Mouse (Mus musculus) forebrain, embryonic 10.5 days (tissue): Measurements from ENCODE around the gene Zdhhc13. TPM values are rescaled to one million over a fixed set of nuclear protein-coding genes. Genes with fewer than 3 reads are reported as not detected.

Source experiments
- DNase-seq: peaks from one replicate; pipeline ENCODE4 v3.0.0-alpha.2; 2017; ENCODE audit warnings: low spot score; ENCODE audit errors: extremely low spot score
- H3K27ac ChIP-seq: fragments of 300-500 bp; sonication (generic); 2 replicates; pipeline ENCODE4 v1.5.1; 2016; ENCODE audit warnings: mild to moderate bottlenecking
- H3K27me3 ChIP-seq: fragments of 300-500 bp; sonication (generic); 2 replicates; pipeline ENCODE4 v1.6.1; 2016; ENCODE audit warnings: mild to moderate bottlenecking; ENCODE audit not compliant: poor library complexity, severe bottlenecking
- H3K36me3 ChIP-seq: fragments of 300-500 bp; sonication (generic); replicated peaks from 2 replicates; pipeline ENCODE4 v1.6.1; 2016; ENCODE audit warnings: mild to moderate bottlenecking, moderate library complexity
- H3K4me1 ChIP-seq: fragments of 300-500 bp; sonication (generic); 2 replicates; pipeline ENCODE4 v1.6.1; 2016
- H3K4me3 ChIP-seq: fragments of 300-500 bp; sonication (generic); 2 replicates; pipeline ENCODE4 v1.5.1; 2016; ENCODE audit warnings: mild to moderate bottlenecking, moderate library complexity
- H3K9me3 ChIP-seq: fragments of 300-500 bp; sonication (generic); 2 replicates; pipeline ENCODE4 v1.6.1; 2016; ENCODE audit warnings: mild to moderate bottlenecking, moderate library complexity
- WGBS: fragments of 180-500 bp; shearing (Covaris S2); methylation state at CpG from one replicate; pipeline ENCODE4 v1.1.7; 2016; 5-methylcytosine and 5-hydroxymethylcytosine counted together
- polyA plus RNA-seq: library from polyadenylated mRNA; unstranded; fragments of >200 nt; fragmentation: Nextera tagmentation; extraction: Ambion mirVana; gene quantifications from 2 replicates; pipeline ENCODE4 v1.2.1, GENCODE M21; 2016

Zdhhc13 gene
- polyA plus RNA-seq, 1 experiment from 2014 or later = 29.2 TPM

- H3K4me3 ChIP-seq = no peak overlapping the region
- peaks cover 8% of the 10 kb centered on the region; the same call in 1 of the 2 replicates for H3K4me1 ChIP-seq
- no peaks in the 10 kb centered on the region for H3K9me3 ChIP-seq
- no peak overlapping the region for H3K27ac ChIP-seq
- H3K36me3 ChIP-seq = no peaks in the 10 kb centered on the region
- no peak for DNase-seq
- WGBS = 96% methylated on average over 3 of the region's 3 CpGs
- H3K27me3 ChIP-seq = no peaks in the 10 kb centered on the region
Observed at GRCm38 (mm10) chr7:48855461-48855860, 66.7 kb downstream of the Zdhhc13 start.

- H3K36me3 ChIP-seq = 0 out of 2 replicates have a peak, but pooled peaks cover 4% of the 10 kb centered on the region
- H3K4me3 ChIP-seq = no peak overlapping the region
- 89% methylated on average over 1 of the region's 1 CpGs for WGBS
- H3K9me3 ChIP-seq = no peaks in the 10 kb centered on the region
- no peaks in the 10 kb centered on the region for H3K4me1 ChIP-seq
- DNase-seq = no peak
- H3K27ac ChIP-seq = no peak overlapping the region
- no peaks in the 10 kb centered on the region for H3K27me3 ChIP-seq
Observed at GRCm38 (mm10) chr7:48858257-48858656, 69.5 kb downstream of the Zdhhc13 start.

DNA sequence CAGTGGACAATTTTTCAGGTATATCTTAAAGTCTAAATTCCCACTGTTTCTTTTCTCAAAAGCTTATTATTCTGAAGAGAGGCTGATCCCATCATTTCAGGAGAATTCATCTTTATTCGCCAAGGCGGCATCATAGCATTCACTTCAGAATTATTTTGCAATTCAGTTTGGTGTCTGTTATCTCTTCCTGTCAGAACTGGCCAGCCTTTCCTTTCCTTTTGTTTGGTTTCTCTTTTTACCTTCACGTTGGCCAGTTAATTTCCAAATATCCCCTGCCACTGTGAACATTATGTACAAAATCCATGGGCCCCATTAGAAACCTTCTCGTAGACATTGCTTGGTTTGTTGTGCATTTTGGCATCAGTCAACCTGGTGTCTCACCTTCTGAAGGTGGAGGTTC is 70.6 kb downstream of the Zdhhc13 start:
- no peak overlapping the region for H3K27ac ChIP-seq
- no peak overlapping the region for H3K4me3 ChIP-seq
- peaks cover 13% of the 10 kb centered on the region for H3K36me3 ChIP-seq
- H3K27me3 ChIP-seq = no peaks in the 10 kb centered on the region
- H3K4me1 ChIP-seq = no peaks in the 10 kb centered on the region
- 89% methylated on average over 4 of the region's 4 CpGs for WGBS
- H3K9me3 ChIP-seq = no peaks in the 10 kb centered on the region
- DNase-seq = no peak

DNA sequence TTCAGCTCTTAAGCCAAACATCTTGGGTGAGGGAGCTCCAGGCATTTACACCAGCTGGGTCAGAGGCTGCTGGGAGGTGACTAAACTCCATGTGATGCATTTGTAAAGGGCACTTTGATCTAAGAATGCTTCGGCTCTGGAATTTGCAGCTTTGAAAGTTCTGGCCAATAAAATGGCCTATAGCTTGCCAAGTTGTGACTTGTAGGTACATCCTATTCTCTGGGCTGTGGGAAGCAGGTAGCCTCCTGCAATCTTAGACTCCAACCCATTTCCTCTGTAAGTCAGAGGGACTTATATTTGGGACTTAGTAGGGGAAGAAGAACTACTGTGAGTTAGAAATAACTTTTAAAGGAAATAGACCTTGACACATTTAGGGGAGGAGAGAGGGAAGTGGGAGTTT is 72.1 kb downstream of the Zdhhc13 start:
- WGBS = 83% methylated on average over 1 of the region's 1 CpGs
- Histone ChIP-seq H3K27me3 (no peaks in the 10 kb centered on the region), H3K4me1 (no peaks in the 10 kb centered on the region), H3K4me3 (no peak overlapping the region), H3K27ac (no peak overlapping the region), H3K9me3 (no peaks in the 10 kb centered on the region), H3K36me3 (peaks cover 29% of the 10 kb centered on the region)
- DNase-seq = no peak

DNA sequence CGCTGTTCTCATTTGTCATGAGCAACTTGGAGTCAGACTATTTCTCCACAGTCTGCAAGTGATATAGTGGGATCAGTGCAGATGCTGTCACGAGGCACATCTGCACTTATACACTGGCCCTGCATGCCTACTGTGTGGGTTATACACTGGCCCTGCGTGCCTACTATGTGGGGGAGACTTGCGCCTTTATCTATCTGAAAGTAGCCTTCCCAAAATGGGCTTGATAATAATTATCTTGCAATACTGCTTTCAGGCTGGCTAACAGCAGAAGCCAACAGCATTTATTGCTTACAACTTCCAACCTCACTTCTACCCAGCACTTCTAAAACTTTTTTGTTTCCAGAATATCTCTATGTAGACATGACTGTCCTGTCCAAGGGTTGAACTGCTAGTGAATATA is 73.0 kb downstream of the Zdhhc13 start:
- 95% methylated on average over 4 of the region's 4 CpGs for WGBS
- H3K4me1 ChIP-seq = no peaks in the 10 kb centered on the region
- no peak for DNase-seq
- no peak overlapping the region for H3K4me3 ChIP-seq
- H3K36me3 ChIP-seq = peaks cover 38% of the 10 kb centered on the region
- H3K9me3 ChIP-seq = no peaks in the 10 kb centered on the region
- no peak overlapping the region for H3K27ac ChIP-seq
- H3K27me3 ChIP-seq = no peaks in the 10 kb centered on the region

- no peaks in the 10 kb centered on the region for H3K9me3 ChIP-seq
- H3K27ac ChIP-seq = no peak overlapping the region
- no peak overlapping the region for H3K4me3 ChIP-seq
- H3K27me3 ChIP-seq = no peaks in the 10 kb centered on the region
- peaks cover 62% of the 10 kb centered on the region for H3K36me3 ChIP-seq
- no peak for DNase-seq
- no peaks in the 10 kb centered on the region for H3K4me1 ChIP-seq
Observed at GRCm38 (mm10) chr7:48864199-48864598, 75.4 kb downstream of the Zdhhc13 start.

DNA sequence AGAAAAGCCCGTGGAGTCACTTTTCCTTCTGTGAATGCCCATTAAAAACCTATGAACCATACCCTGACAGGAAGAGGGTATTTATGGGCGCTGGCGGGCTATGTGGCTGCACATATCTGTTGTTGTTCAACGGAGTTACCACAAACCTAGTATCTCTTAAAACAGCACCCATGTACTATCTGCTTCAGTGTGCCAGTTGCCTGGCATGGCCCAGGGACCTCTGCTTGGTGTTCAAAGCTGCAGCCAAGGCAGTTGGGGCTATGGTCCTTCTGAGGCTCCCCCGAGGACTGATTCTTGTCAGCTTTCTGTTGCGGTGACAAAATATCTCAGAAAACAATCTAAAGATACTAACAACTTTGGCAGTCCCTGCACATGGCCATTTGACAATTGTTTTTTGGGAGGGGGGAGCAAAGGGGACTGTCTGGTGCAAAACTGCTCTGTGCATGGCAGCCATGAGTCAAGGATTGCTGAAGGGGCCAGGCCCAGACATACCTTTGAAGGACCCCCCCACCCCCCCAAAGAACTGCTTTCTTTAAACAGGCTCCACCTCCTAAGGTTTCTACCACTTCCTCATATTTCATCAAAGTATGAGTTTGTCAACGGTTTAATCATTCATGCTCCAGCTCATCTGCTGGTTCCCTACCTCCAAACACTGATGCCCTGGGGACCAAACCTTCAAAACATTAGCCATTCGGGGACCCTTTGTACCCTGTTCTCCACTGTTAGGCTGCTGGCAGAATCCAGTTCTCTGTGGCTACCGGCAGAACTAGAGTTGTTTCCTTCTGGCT is 76.1 kb downstream of the Zdhhc13 start:
- no peaks in the 10 kb centered on the region for H3K9me3 ChIP-seq
- no peak for DNase-seq
- H3K27ac ChIP-seq = no peak overlapping the region
- 94% methylated on average over 9 of the region's 9 CpGs for WGBS
- no peaks in the 10 kb centered on the region for H3K27me3 ChIP-seq
- no peak overlapping the region for H3K4me3 ChIP-seq
- no peaks in the 10 kb centered on the region for H3K4me1 ChIP-seq
- H3K36me3 ChIP-seq = peaks cover 68% of the 10 kb centered on the region

DNA sequence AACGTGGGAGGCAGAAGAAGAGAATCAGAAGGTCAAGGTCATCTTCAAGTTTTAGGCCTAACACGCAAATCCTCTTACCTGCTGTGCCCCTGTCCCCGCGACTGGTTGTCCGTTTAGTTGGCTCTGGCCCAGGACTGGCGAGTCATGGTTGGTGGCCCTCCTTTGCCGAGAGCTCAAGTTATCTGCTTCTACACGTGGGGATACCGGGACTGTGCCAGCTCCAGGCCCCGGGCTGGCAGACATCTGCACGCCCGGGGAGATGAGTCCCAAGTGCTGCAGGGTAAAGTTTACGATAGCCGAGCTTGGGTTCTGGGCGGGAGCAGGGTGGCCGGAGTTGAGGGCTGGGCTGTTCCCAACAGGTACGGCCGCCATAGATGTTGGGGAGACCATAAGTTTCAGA is 78.8 kb downstream of the Zdhhc13 start:
- Histone ChIP-seq H3K27ac (no peak overlapping the region), H3K36me3 (peaks cover 93% of the 10 kb centered on the region)
- 97% methylated on average over 18 of the region's 18 CpGs for WGBS

GRCm38 (mm10) chr7:48870144-48870543 is 81.3 kb downstream of the Zdhhc13 start:
- no peaks in the 10 kb centered on the region for H3K9me3 ChIP-seq
- no peak overlapping the region for H3K4me3 ChIP-seq
- no peak overlapping the region for H3K27ac ChIP-seq
- peaks cover 100% of the 10 kb centered on the region for H3K36me3 ChIP-seq
- no peaks in the 10 kb centered on the region for H3K27me3 ChIP-seq
- no peak for DNase-seq
- H3K4me1 ChIP-seq = no peaks in the 10 kb centered on the region
- 96% methylated on average over 6 of the region's 6 CpGs for WGBS

More for the DNA sequence above, 78.8 kb downstream of the Zdhhc13 start:
- Histone ChIP-seq H3K4me3 (no peak overlapping the region), H3K4me1 (no peaks in the 10 kb centered on the region), H3K9me3 (no peaks in the 10 kb centered on the region), H3K27me3 (no peaks in the 10 kb centered on the region)
- no peak for DNase-seq

DNA sequence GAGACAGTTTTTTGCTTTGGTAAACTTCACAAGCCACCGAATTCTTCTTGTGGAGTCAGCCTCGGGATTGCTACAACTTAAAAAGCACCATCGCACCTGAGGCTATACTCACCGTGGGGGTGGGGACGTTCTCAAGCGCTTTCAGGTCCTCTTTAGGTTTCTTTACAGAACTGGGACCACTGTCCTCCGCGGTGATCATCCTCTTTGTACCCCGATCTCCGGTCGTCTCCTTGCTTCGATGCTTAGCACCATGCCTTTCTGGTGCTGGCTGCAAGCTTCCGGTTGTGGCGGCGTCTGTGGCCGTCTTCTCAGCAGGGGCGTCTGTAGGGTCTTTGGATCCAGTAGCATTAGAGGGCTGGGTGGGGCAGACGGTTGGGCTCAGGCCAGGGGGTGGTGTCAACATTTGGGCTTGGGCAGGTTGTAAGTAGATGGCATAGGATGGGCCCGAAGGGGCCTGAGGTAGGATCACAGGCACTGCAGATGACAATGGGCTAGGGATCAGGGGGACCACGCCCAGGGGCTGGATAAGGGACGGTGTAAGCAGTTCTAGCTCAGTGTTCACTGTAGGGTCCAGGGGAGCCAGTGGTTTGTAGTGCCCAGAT is 81.9 kb downstream of the Zdhhc13 start:
- no peaks in the 10 kb centered on the region for H3K4me1 ChIP-seq
- no peak for DNase-seq
- 93% methylated on average over 21 of the region's 21 CpGs for WGBS

DNA sequence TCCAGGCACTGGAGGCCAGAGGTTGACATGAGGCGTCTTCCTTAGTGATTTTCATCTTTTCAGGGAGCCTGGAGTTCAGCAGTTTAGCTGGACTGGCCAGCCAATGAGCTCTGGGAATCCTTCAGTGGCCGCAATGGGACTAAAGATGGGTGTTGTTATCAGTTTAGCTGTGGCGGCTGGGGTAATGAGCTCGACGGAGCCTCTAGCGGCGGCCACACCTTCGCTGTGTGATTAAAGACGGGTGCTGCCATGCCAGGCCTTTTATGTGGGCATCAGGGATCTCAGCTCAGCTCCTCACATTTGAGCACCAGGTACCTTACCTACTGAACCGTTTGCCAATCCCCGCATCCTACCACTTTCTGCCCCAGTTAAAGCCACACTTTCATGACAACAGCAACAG is 82.5 kb downstream of the Zdhhc13 start:
- Histone ChIP-seq H3K27me3 (no peaks in the 10 kb centered on the region), H3K27ac (no peak overlapping the region), H3K4me1 (no peaks in the 10 kb centered on the region), H3K4me3 (no peak overlapping the region), H3K9me3 (no peaks in the 10 kb centered on the region), H3K36me3 (peaks cover 100% of the 10 kb centered on the region)
- DNase-seq = no peak
- 94% methylated on average over 11 of the region's 11 CpGs for WGBS

More for the DNA sequence above, 81.9 kb downstream of the Zdhhc13 start:
- Histone ChIP-seq H3K9me3 (no peaks in the 10 kb centered on the region), H3K27me3 (no peaks in the 10 kb centered on the region), H3K36me3 (peaks cover 100% of the 10 kb centered on the region), H3K4me3 (no peak overlapping the region), H3K27ac (no peak overlapping the region)

DNA sequence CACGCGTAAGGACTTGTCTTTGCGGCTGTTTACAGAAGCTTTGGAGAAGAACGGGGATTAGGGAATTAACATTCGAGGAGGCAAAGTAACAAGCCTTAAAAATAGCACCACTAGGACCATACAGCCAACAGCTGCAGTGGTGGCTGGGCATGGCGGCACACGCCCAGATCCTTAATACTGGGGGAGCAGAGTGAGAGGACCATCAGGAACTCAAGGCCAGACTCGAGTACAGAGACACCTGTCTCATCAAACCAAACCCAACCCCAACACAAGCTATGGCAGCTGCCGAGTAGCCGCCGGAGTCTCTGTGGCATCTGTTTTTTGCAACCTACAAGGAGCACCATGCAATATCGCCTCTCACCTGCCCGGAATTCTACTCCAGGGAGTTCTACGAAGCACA is 86.3 kb downstream of the Zdhhc13 start:
- Histone ChIP-seq H3K36me3 (peaks cover 92% of the 10 kb centered on the region), H3K4me1 (peaks cover 12% of the 10 kb centered on the region), H3K9me3 (no peaks in the 10 kb centered on the region), H3K4me3 (no peak overlapping the region), H3K27me3 (no peaks in the 10 kb centered on the region), H3K27ac (no peak overlapping the region)
- no peak for DNase-seq
- 95% methylated on average over 14 of the region's 14 CpGs for WGBS

DNA sequence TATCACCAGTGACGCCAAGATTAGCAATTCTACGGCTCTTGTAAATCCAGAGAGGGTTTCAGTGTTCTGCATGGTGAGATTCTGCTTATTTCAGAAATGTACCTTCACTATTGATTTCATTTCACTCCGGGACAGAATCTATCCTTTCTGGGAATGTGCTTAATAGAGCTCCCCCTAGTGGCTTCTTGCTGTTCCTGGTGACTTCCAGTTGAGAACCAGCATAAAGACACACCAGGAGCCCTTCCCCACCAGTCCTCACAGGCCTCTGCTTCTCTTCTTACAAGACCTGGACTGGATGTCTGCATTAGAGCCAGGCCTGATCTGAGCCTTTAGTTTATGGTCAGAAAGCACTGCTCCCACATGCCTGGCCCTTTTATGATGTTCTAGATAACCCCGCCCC is 87.7 kb downstream of the Zdhhc13 start:
- Histone ChIP-seq H3K4me1 (peaks cover 17% of the 10 kb centered on the region), H3K9me3 (no peaks in the 10 kb centered on the region), H3K27ac (no peak overlapping the region), H3K36me3 (peaks cover 78% of the 10 kb centered on the region), H3K27me3 (no peaks in the 10 kb centered on the region), H3K4me3 (no peak overlapping the region)
- DNase-seq = peak; percentile 35
- 79% methylated on average over 4 of the region's 4 CpGs for WGBS
